9 mouse cellular contexts compared by ENCODE assay signal in genomic region chr11:79019839-79020534, GRCm38 (mm10). TPM values are rescaled to one million over a fixed set of nuclear protein-coding genes. Genes with fewer than 3 reads are reported as not detected.
DNase-seq lines count a peak whose midpoint lies in the region; TF ChIP-seq lines count a peak whose summit lies in the region.
"Had no signal": no experiment of that assay in that cellular context is flagged by ENCODE, and none has a peak within 500 bp of the region (broad histone marks: within the 10 kb centered on the region; RNA-seq: fewer than 3 reads in every experiment).

No protein-coding gene starts in this region.

- H3K36me3 ChIP-seq in heart, adult 2 months (ENCODE audit: control insufficient read depth, insufficient read depth, low read length) = no peaks in the 10 kb centered on the region
- peaks cover under 1 to 7% of the 10 kb centered on the region in 2 experiments; a peak in 3 of 4 replicates for H3K36me3 ChIP-seq in MEL (ENCODE audit: control insufficient read depth in 1 of 2, insufficient read depth in 2 of 2, low read length in 2 of 2)

- H3K9ac ChIP-seq in heart, adult 2 months (ENCODE audit: low read depth, low read length) = no peak overlapping the region
- no peak overlapping the region for H3K9ac ChIP-seq in MEL (ENCODE audit: control insufficient read depth, low read depth, low read length, poor library complexity, severe bottlenecking)
- H3K9ac ChIP-seq: midbrain, embryonic 12.5 days had no signal

- TF ChIP-seq EP300 in heart, adult 2 months (IDR thresholded peaks at IDR 0.05; ENCODE audit: insufficient read depth, low read depth, low read length) = no peak
- TF ChIP-seq EP300 in MEL (IDR thresholded peaks at IDR 0.05; ENCODE audit: low read depth in 1 of 2, low read length in 2 of 2) = no peak

- TF ChIP-seq RAD21 in MEL (IDR thresholded peaks at IDR 0.05; ENCODE audit: low read depth, low read length) = no peak

- no peaks in the 10 kb centered on the region for H3K27me3 ChIP-seq in heart, adult 2 months (ENCODE audit: control insufficient read depth, insufficient read depth, low read length)
- no peaks in the 10 kb centered on the region for H3K27me3 ChIP-seq in MEL (ENCODE audit: control insufficient read depth in 1 of 2, insufficient read depth in 2 of 2, low read length in 2 of 2)
- H3K27me3 ChIP-seq: midbrain, embryonic 12.5 days had no signal

- no peak overlapping the region; the same call in 1 of the 2 replicates for H3K27ac ChIP-seq in heart, adult 2 months
- no peak overlapping the region for H3K27ac ChIP-seq in MEL (ENCODE audit: control insufficient read depth, low read depth, low read length)
- H3K27ac ChIP-seq: midbrain, embryonic 12.5 days had no signal

- no peak for TF ChIP-seq POLR2A in heart, adult 2 months (IDR thresholded peaks at IDR 0.05; ENCODE audit: insufficient read depth, low read depth, low read length)
- no peak for TF ChIP-seq POLR2A in MEL (IDR thresholded peaks at IDR 0.05; ENCODE audit: control insufficient read depth in 1 of 2, insufficient read depth in 1 of 2, low read depth in 1 of 2, low read length in 2 of 2, poor library complexity in 1 of 2)
- TF ChIP-seq POLR2A in lung, adult 2 months (IDR thresholded peaks at IDR 0.05; ENCODE audit: borderline replicate concordance, extremely low read depth, low read depth, low read length) = no peak

- TF ChIP-seq CTCF in heart, adult 2 months (IDR thresholded peaks at IDR 0.05) = peak; percentile 70
- peak; percentile 74 to 89 (median 88) for TF ChIP-seq CTCF in MEL (IDR thresholded peaks at IDR 0.05 in 2 of 3, conservative IDR thresholded peaks at IDR 0.05 in 1 of 3; ENCODE audit: control insufficient read depth in 1 of 3, insufficient read depth in 1 of 3, low read depth in 2 of 3, low read length in 3 of 3, poor library complexity in 1 of 3, severe bottlenecking in 1 of 3)
- peak; percentile 53 for TF ChIP-seq CTCF in lung, adult 2 months (IDR thresholded peaks at IDR 0.05; ENCODE audit: insufficient read depth, low read length)

- DNase-seq in heart, adult 2 months = peak; percentile 37 to 68
- no peak for DNase-seq in heart, postnatal 25 days (ENCODE audit: low spot score)
- DNase-seq in 3T3-L1 (ENCODE audit: low read depth, low spot score) = peak; percentile 44
- peak; percentile 60 for DNase-seq in MEL (ENCODE audit: low read depth, low spot score)
- peak; percentile 60 for DNase-seq in gastrocnemius, postnatal 10 days
- DNase-seq in lung, adult 2 months = peak; percentile 49
- no peak for DNase-seq in yolk sac, embryonic 10.5 days (ENCODE audit: low spot score)
- DNase-seq in cerebellum, adult 11-12 months = no peak

- no peaks in the 10 kb centered on the region for H3K79me2 ChIP-seq in heart, adult 2 months (replicated peaks; ENCODE audit: control insufficient read depth, insufficient read depth, low read length)
- H3K79me2 ChIP-seq in MEL (ENCODE audit: control insufficient read depth, insufficient read depth, low read length, poor library complexity) = no peaks in the 10 kb centered on the region

- H3K4me1 ChIP-seq in heart, adult 2 months (ENCODE audit: control insufficient read depth, insufficient read depth, low read length) = peaks cover 14% of the 10 kb centered on the region
- H3K4me1 ChIP-seq in MEL (ENCODE audit: control insufficient read depth in 1 of 2, insufficient read depth in 2 of 2, low read length in 2 of 2) = peaks cover 5 to 9% of the 10 kb centered on the region in 2 experiments; a peak in 2 of 4 replicates
- peaks cover 11% of the 10 kb centered on the region for H3K4me1 ChIP-seq in lung, adult 2 months (ENCODE audit: control insufficient read depth, insufficient read depth, low read length)

- 61% methylated on average over 17 of the region's 17 CpGs for WGBS in heart, adult 2 months
- WGBS in lung, adult 2 months = 60% methylated on average over 17 of the region's 17 CpGs

- no peak overlapping the region for H3K4me3 ChIP-seq in heart, adult 2 months
- H3K4me3 ChIP-seq in MEL (ENCODE audit: control insufficient read depth in 1 of 2, insufficient read depth in 1 of 2, low read depth in 2 of 2, low read length in 2 of 2) = no peak overlapping the region
- no peak overlapping the region for H3K4me3 ChIP-seq in lung, adult 2 months (replicated peaks; ENCODE audit: extremely low read depth, low read depth, low read length)
- H3K4me3 ChIP-seq: midbrain, embryonic 12.5 days had no signal

- intact Hi-C loops in heart, adult 2 months (cut with DNase I) = loop anchor here (2.0 to 5.0 kb wide), 2 partner anchors 38 to 53 kb away; partner anchors contain the start of gene Lgals9
- intact Hi-C loops in heart, postnatal 25 days (cut with DNase I) = loop anchor here (5.0 kb wide), 1 partner anchor 53 kb away; no protein-coding TSS in a partner anchor

- H3K9me3 ChIP-seq in MEL (replicated peaks; ENCODE audit: insufficient read depth, low read length) = no peaks in the 10 kb centered on the region
- H3K9me3 ChIP-seq: midbrain, embryonic 12.5 days had no signal

TF ChIP-seq in MEL, 35 proteins besides CTCF, POLR2A, EP300 and RAD21:
- TF ChIP-seq MAFK (IDR thresholded peaks at IDR 0.05; ENCODE audit: borderline replicate concordance, low read depth, low read length) (no peak), USF1 (IDR thresholded peaks at IDR 0.05; ENCODE audit: low read depth, low read length) (no peak), SMC3 (IDR thresholded peaks at IDR 0.05; ENCODE audit: low read depth, low read length) (peak; percentile 15; the same call in 1 of the 2 replicates), MAZ (IDR thresholded peaks at IDR 0.05; ENCODE audit: low read depth, low read length) (no peak)

RNA-seq across cellular contexts. Expression of gene Lgals9, which starts 35.2 kb away (rescaled TPM):
- 10 to 100 TPM; 20.7 to 23.1 TPM for total RNA-seq in heart, adult 2 months (2021)
- 49.5 and 93.4 TPM in 2 replicates for polyA plus RNA-seq in heart, adult 2 months (2012; rRNA removed)
- 10 to 100 TPM; 24.0 to 25.3 TPM for total RNA-seq in heart, postnatal 25 days (2021)
- 160 and 184 TPM in 2 replicates for total RNA-seq in MEL (2012; rRNA removed)
- polyA plus RNA-seq in MEL (2012; ENCODE audit: insufficient read depth in 1 of 2, insufficient read length in 2 of 2, low read depth in 1 of 2, low replicate concordance in 2 of 2, missing spikeins in 1 of 2) = 100 to 1,000 TPM; 228 to 287 TPM
- 10 to 100 TPM; 21.6 to 25.8 TPM for total RNA-seq in gastrocnemius, postnatal 10 days (2021)
- polyA plus RNA-seq in lung, adult 2 months (2012; rRNA removed) = 137 and 204 TPM in 2 replicates

Comparison
In these comparisons a context has a peak if more than half of its experiments do, and no peak if none do; other contexts are left out.
1. DNase-seq: peak in heart, adult 2 months (2 of 2), 3T3-L1 (single experiment), MEL (single experiment), gastrocnemius, postnatal 10 days (single experiment) and lung, adult 2 months (single experiment); none in heart, postnatal 25 days (single experiment), yolk sac, embryonic 10.5 days (single experiment) and cerebellum, adult 11-12 months (single experiment).
2. Peak in every context shown above with its lines, with median percentiles within 50 percentile points of each other: CTCF ChIP-seq.